Mouse (Mus musculus) embryonic fibroblast, embryonic 13.5 days (primary cell): ENCODE results near the gene Gm20388.

Source experiments
- CTCF ChIP-seq: IDR thresholded peaks from 2 replicates; pipeline ENCODE4 v1.5.1; 2011; ENCODE audit warnings: mild to moderate bottlenecking, control low read depth, low read length, moderate library complexity, borderline replicate concordance; ENCODE audit not compliant: insufficient read depth
- POLR2A ChIP-seq: IDR thresholded peaks from 2 replicates; pipeline ENCODE4 v1.6.1; 2011; ENCODE audit warnings: low read depth, mild to moderate bottlenecking, control low read depth, low read length, moderate library complexity

DNA sequence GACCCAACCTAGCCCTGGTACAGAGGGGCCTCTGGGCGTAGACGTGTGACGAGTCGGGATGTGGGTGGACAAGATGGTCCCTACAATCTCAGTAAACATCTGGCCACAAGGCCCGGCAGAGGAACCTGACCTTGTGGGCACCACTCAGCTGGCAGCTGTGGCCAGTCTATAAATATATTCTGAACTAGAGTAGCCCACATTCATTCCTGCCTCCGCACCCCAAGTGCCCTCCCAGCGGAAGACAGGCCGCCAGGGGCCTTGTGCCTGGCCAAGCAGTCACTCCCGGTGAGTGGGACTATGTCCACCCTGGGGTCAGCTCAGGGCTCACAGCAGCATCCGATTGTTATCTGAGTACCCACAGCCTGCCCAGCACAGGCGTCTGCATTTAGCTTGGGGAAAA, 2327.6 kb downstream of the Gm20388 start:
- no peak for TF ChIP-seq POLR2A
- TF ChIP-seq CTCF: no peak
